Mouse (Mus musculus): Measurements from ENCODE around the gene Arfgap2.

Arfgap2 gene

GRCm38 (mm10) chr2:91264711-91265681, at the start of gene Arfgap2:
Arfgap2 (plus strand) TSS chr2:91264974.
- DNase-seq, result peak; percentile 90 to 92

- no peak for DNase-seq
These were observed 47.7 kb upstream of the Arfgap2 start for GRCm38 (mm10) chr2:91217032-91217431.

- DNase-seq, result no peak
These were observed 44.3 kb upstream of the Arfgap2 start for GRCm38 (mm10) chr2:91220501-91220900.

DNA sequence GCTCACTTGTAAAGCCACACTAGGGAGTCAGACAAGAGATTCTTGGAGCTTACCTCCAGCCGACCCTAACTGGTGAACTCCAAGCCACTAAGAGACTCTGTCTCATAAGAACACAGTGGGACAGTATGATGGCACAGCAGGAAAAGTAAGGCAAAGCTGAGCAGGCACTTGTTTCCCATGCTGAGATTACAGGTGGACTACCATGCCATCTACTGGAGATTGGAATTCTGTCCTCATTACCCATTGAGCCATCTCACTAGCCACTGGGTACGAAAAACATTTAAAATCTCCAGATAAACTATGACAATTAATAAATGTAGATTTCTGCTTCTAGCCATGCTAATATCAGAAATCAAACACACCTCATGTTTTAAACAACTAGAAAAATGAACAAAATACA, 41.2 kb upstream of the Arfgap2 start:
- DNase-seq, result no peak

DNA sequence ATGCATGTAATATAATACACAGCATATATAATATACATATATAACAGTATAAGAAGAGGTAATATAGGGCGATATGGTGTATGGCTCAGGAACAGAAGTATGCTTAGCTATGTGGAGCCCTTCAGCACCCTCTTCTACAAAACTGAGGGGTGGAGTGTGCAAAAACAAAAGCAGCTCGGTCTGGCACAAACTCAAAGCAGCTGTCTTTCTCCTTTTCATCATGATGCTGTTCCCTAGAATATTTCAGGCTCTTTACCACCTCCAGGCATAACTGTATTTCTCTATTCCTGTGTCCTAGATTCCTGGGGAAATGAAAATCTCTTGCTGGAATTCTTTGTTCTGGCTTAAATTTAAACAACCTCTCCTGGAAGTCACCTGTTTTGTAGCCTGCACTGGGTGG, 35.0 kb upstream of the Arfgap2 start:
- no peak for DNase-seq

DNA sequence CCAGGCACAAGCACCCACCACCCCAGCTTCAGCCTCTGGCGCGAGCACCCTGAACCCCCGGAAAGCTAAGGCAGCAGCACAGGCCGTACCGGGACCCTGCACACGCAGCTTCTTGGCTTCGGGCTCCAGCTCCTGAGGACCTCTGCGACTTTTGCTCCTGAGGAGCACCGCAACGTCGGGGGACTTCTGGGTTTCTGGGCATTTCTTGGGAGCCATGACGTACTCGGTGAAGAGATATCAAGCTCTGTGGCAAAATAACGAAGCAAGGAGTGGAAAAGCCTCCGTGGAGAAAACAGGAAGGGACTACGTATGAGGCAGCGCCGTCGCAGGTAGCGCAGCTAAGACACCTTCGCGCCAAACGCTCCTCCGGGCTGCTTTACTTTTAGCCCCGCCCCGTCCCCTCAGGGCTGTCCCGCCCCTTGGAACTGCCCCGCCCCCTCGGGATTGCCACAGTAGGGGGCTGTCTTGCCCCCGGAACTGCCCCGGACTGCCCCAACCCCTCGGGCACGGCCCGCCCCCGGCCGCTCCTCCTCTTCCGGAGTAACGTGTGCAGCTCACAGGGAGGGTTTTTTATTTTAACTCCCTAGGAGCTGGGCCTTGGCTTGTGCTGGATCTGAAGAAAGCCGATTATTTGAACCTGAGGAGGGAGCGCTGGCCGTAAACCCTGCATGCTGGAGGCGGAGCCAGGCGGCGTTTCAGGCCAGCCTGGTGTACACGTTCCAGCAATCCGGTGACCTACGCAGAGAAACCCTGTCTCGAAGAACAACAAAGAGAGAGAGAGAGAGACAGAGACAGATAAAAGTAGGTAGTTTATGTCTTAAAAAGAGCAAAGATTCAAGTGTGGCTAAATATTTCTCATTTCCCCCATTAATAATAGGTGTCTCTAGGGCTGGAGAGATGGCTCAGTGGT, 27.9 kb upstream of the Arfgap2 start, which contains the start of gene Ddb2:
Gene Ddb2 (minus strand): TSS at position 382 of the 910 bp plus-strand sequence.
- peak; percentile 89 to 91 for DNase-seq

- peak in 1 of 2 experiments; percentile 10 for DNase-seq
These were observed 27.2 kb upstream of the Arfgap2 start for GRCm38 (mm10) chr2:91237511-91238080.

DNA sequence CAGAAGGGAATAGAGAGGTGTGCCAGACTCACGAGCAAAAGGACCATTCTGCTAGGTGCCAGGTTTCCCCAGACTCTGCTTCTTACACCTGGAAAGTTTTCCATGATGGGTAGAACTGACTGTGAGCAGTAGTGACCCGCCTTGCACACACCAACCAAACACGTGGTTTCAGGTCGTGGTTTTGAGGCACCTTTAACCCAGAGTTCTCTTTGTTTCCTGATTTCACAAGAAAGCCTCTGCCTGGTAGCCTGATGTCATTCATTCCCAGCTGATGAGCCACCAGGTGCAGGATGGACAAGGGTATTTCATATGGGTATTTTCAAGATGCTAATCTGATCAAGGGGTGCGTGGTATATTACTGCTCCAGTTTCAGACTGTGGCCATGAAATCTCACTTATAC, 22.2 kb upstream of the Arfgap2 start:
- DNase-seq, result no peak

- no peak for DNase-seq
These were observed 21.4 kb upstream of the Arfgap2 start for GRCm38 (mm10) chr2:91243416-91243815.

DNA sequence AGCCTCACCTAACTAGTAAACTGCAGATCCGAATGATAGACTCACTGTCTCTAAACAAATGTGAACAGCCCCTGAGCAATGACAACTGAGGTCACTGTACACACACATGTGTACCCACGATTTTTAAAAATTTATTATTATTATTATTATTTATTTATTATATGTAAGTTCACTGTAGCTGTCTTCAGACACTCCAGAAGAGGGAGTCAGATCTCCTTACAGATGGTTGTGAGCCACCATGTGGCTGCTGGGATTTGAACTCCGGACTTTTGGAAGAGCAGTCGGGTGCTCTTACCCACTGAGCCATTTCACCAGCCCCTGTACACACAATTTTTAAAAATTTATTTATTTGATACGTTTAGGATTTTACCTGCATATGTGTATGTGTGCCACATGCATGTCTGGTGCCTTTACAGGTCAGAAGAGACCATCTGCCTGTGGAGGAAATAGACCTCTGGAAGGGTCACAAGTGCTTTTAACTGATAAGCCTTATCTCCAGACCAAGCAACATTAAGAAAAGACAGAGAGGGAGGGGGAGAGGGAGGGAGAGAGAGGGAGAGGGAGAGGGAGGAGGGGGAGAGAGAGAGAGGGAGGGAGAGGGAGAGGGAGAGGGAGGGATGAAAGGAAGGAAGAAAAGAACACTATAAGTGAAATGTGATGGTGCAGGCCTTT, 20.1 kb upstream of the Arfgap2 start:
- DNase-seq, result no peak

DNA sequence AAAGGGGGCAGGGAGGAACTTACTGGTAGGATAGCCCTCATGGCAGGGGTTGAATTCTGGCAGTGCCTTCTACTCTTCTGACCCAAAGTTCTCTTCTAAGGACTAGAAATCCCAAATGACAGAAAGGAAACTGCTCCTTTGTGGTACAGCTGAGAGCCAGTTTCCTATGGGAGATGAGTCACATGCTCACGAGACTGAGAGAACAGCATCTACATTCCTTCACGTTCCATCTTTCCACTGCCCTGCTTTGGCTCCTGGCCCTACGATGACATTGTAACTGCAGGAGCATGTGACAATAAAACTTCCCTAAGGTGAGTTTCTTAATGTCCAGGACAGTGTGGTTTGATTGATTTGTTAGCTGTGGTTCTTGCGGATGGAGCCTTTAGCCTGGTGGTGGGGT, 16.4 kb upstream of the Arfgap2 start:
- no peak for DNase-seq

GRCm38 (mm10) chr2:91252001-91252400, 12.8 kb upstream of the Arfgap2 start:
- DNase-seq, result no peak

- no peak for DNase-seq
These were observed 12.3 kb upstream of the Arfgap2 start for GRCm38 (mm10) chr2:91252512-91252911.

GRCm38 (mm10) chr2:91254725-91255380, 9.9 kb upstream of the Arfgap2 start:
- DNase-seq, result no peak

DNA sequence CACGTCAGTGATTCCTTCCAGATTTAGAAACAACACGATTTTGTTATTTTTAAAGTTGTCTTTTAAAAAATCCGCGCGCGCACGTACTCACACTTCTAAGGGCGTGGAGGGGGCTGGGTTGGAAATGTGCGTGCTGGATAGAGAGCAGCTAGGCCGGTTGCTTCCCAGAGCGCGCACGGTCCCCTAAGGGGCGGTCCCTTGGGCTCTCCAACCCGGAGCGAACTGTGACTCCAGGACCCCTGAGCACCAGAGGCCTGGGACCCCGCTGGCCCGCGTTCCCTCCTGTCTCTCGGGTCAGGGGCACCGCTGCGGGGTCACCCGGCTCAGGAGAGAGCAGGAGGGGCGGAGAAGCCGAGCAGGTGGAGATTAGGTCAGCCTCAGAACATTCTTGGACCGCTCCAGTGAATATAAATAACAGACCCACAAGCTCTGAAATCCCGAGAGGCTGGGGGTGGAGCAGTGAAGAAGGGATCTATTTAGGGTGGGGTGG, 9.1 kb upstream of the Arfgap2 start, which contains the start of gene Pacsin3:
Gene Pacsin3 (plus strand): TSS at position 294 of the 490 bp plus-strand sequence.
- DNase-seq, result no peak

DNA sequence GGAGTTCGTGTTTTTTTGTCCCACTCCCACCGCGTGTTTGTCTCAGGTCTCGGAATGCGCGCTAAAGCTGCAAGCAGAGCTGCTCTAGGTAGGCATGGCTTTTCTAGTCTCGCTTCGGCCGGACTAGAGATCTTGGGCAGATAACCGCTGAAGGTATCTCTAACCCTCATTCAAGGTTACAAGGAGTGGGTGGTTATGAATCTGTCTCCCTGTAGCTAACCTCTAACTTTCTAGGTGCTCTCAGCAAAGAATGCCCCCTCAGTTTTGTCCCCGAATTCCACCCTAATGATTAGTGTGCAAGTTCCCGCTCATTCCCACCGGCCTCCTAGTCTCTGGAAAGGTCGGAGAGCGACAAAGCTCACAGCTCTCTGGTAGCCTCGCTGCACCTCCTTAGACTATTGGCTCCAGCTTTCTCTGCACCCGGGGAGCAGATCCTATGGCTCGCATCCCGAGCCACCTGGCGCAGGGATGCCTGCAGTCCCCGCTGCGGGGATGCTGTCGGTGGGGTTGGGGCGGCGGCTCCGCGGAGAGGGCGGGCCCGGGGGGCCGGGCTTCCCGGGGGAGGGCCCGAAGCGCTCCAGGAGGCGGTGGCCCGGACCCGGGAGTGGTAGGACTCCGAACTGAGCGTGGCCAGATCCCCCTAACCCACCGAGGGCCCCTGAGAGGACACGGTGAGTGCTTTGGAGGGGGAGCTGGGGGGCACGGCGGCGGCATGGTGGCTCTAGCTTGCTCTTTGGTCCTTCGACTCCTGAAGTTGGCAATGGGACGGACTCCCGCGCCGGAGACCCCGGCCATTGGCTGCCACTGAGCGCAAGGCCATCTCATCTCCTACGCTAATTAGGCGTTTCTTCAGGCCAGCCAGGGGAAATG, 8.3 kb upstream of the Arfgap2 start:
- DNase-seq, result peak in 1 of 2 experiments; percentile 52

- no peak for DNase-seq
These were observed 7.4 kb upstream of the Arfgap2 start for GRCm38 (mm10) chr2:91257126-91257980.

GRCm38 (mm10) chr2:91258054-91258453, 6.7 kb upstream of the Arfgap2 start:
- DNase-seq, result no peak

DNA sequence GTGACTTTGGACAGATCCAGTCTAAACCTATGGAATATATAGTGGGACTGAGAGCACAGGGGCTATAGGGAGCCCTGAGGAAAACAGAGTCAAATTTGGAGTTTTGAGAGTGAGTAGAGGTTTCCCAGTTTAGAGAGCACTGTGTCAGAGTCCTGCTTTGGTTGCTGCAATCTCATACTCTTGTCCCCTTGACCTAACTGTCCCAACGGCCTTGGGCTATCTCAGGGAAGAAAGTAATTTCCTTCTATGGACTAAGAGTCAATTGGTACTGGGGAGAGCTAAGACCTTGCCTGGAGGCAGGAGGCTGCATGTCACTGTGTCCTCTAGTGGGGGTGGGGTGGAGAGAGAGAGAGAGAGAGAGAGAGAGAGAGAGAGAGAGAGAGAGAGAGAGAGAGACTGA, 5.9 kb upstream of the Arfgap2 start:
- no peak for DNase-seq
